Mouse (Mus musculus) layer of hippocampus, postnatal 10 days (tissue): ENCODE measurements at regions not wholly inside any gene's neighbourhood (a gene's known extent, or its start where the extent isn't known, plus 50 kb on each side); places are given as distances from the start of the nearest gene placed in this dataset.

Experiments used
- DNase-seq, 2 experiments: peaks; one replicate each; pipeline ENCODE4 v3.0.0; 2021; ENCODE audit warnings: low spot score in 2 of 2

DNA sequence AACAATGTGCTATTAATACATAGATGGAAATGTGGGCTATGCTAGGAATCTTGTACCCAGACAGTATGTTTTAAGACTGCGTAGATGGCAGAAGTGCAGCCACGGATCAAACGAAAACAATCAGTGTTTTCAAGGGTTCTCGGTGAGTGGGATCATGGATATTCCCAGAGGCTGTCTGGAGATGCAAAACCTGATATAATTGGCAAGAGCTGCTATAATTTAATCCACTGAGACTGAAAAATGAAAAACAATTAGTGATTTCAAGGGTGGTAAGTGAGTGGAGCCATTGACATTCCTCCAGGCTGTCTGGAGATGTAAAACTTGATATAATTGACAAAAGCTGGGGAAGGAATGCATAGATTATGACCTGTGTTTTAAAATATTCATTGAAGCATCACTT is 545.5 kb upstream of the Api5 start:
- DNase-seq = no peak

DNA sequence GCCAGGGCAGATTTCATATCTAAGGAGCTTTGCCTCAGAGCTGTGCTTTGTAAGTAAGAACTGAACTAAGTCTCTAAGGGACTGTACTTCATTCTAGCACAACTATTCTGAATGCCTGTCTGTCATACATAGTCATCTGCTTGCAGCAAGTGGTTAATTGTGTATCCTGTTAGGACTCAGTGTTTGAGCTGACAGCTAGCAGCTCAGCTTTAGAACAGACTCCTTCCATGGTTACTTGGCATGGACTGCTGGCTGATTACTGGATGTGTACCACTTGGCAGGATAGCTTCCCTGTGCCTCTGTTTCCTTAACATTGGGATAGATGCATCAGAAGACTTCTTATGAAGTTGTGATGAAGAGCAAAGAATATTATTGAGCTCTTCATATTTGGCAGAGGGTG is 525.6 kb upstream of the Api5 start:
- DNase-seq = peak; percentile 14 to 33

DNA sequence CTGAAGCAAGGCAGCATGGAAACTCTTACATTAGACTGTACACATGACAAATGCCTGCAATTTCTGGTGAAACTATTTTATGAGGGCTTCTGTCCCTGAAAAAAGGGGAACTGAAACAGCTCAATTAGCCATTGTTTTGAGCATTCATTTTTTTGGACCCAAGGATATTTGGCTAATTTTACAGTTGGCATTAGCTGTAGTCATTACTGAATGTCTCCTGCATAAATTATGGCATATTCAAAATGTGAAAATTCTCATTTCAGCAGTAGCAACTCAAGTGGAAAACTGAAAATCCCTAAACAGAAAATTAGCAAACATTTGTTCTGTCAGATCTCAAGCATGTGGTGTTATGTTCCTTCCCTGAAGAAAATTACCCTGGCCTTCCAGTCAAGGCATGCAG is 507.7 kb upstream of the Api5 start:
- no peak for DNase-seq

DNA sequence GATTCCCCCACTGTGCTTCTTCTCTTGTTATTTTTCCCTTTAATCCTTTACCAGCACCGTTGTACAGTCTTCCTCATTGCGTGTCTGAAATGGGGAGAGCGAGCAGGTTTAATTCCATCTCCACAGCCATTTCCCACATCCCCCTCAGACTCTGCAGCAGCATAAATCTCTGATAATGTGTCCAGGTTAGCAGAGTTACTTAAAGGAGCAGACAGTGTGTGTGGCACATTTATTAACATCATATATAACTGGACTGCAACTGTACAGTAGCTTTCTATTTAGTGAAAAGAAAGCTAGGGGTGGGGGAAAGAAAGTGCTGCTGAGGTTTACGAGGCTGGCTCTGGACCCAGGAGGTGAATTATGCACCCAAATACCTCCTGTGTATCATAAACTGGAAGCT is 494.2 kb upstream of the Api5 start:
- no peak for DNase-seq

DNA sequence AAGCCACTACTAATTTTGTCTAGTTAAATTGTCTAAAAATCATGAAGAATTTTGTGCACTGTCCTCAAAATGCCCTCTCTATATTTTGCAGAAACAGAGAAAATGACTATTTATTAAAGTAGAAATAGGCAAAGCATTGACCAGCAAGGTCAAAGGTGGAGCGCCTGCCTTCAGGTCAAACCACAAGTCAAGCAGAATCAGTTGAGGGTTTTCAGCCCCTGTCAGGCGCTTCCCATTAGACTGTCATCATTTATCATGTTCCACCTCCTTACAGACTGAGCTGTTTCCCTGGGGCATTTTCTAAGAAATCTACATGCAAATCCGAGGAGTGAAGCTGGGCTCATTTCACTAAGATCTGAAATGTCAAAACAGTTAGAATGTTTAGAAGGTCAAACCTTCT is 481.4 kb upstream of the Api5 start:
- DNase-seq = no peak

DNA sequence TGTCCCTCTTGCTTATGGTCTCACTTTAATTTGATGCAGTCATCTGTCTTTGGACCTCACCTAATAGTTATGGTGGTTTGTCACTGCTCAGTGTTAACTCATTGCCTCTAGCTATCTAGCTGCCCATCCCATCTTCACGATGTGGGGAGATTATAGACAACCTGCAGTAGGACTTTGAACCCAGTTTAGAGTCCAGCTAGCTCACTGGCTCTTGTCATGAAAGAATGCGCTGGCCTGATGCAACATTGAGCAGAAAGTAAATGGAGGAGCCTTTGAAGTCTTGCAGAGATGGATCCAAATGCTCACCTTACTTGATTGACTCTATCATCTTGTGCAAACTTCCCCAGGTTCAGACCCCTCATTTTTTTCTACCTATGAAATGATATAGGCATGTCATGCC is 480.1 kb upstream of the Api5 start:
- no peak for DNase-seq

DNA sequence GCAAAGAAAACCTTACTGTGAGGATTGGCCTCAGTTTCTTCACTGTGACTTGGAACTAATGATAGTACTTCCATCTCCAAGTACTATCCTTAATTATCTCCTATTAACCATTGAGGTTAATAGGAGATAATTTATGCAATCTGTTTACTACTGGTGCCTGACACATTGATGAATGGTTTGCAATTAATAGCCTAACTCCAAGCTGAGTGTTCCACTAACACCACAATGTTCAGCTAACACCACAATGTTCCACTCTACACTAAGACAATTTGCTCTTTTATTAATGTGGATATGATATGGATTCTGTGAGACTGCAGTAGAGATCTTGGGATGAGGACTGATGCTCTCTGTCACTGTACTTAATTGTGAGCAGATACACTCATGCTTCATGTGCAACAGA is 463.6 kb upstream of the Api5 start:
- DNase-seq = no peak
